Mouse (Mus musculus): ENCODE measurements around the gene Gm17660.
A peak's percentile ranks its signal among the peaks of the same experiment; 100 is the strongest.

DNA sequence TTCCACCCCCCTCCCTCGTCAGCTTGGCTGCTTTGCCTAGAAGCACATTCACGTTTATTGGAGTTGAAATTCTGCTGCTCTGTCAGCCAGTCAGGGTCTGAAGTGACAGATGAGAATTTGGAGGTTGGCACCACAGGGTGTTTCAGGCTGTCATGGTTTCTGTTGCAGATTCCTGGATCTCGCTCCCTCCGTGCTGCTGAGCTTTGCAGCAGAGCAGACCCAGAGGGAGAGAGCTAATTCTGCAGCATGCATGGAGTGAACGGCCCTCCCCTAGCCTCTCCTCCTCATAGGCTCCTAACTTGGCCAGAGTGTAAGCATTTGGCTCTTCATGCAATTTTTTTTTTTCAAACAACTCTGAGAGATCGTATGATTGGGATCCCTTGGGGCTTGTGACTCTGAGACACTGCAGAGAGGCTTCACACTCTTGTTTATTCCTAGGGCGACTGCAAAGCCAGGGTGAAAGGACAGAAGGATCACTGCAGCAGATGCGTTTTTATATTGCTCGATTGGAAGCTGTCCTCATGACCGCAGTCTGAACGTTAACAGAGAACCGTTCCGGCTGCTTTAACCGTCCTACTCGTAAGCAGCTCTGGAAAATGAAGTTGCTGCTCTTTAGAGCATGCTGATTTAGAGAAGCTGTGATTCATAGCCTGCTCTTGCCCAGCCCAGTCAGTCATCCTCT lies 36.2 kb upstream of the Gm17660 start, which contains the start of gene Sparcl1:
- TF ChIP-seq POLR2A (IDR thresholded peaks at IDR 0.05; ENCODE audit: insufficient read depth, low read depth, low read length) (peak; percentile 20; the same call in 1 of the 2 replicates), CTCF (IDR thresholded peaks at IDR 0.05; ENCODE audit: insufficient read depth, low read depth, low read length) (no peak)

All from olfactory bulb, adult 2 months (tissue).